Mouse (Mus musculus) limb, embryonic 14.5 days (tissue): ENCODE measurements at regions not wholly inside any gene's neighbourhood (a gene's known extent, or its start where the extent isn't known, plus 50 kb on each side); places are given as distances from the start of the nearest gene placed in this dataset.

Experiments
- ATAC-seq: fragments of 200-750 bp; cut with Nextera tagmentation; 2 replicates; pipeline ENCODE4 v1.8.0; 2017; ENCODE audit warnings: low read depth, moderate number of reproducible peaks, moderate TSS enrichment; ENCODE audit not compliant: low FRiP score
- DNase-seq: peaks from one replicate; pipeline ENCODE4 v3.0.0-alpha.2; 2015; ENCODE audit warnings: low spot score
- H3K27ac ChIP-seq: fragments of 300-500 bp; sonication (generic); replicated peaks from 2 replicates; pipeline ENCODE4 v1.5.1; 2014; ENCODE audit warnings: low read depth, mild to moderate bottlenecking, low read length, moderate library complexity, mixed read lengths
- H3K27me3 ChIP-seq: fragments of 300-500 bp; sonication (generic); 2 replicates; pipeline ENCODE4 v1.6.1; 2014; ENCODE audit warnings: low read length, mixed read lengths; ENCODE audit not compliant: control insufficient read depth, insufficient read depth
- H3K36me3 ChIP-seq: fragments of 300-500 bp; sonication (generic); 2 replicates; pipeline ENCODE4 v1.6.1; 2014; ENCODE audit warnings: mild to moderate bottlenecking, low read length, moderate library complexity, mixed read lengths; ENCODE audit not compliant: control insufficient read depth, insufficient read depth
- H3K4me1 ChIP-seq: fragments of 300-500 bp; sonication (generic); 2 replicates; pipeline ENCODE4 v1.6.1; 2014; ENCODE audit warnings: antibody characterized with exemption, low read length, mixed read lengths; ENCODE audit not compliant: control insufficient read depth, insufficient read depth
- H3K4me2 ChIP-seq: fragments of 300-500 bp; sonication (generic); replicated peaks from 2 replicates; pipeline ENCODE4 v1.6.1; 2014; ENCODE audit warnings: low read depth, mild to moderate bottlenecking, low read length, moderate library complexity; ENCODE audit not compliant: severe bottlenecking
- H3K4me3 ChIP-seq: fragments of 300-500 bp; sonication (generic); replicated peaks from 2 replicates; pipeline ENCODE4 v1.5.1; 2014; ENCODE audit warnings: low read length
- H3K9ac ChIP-seq: fragments of 300-500 bp; sonication (generic); 2 replicates; pipeline ENCODE4 v1.6.1; 2014; ENCODE audit warnings: mild to moderate bottlenecking, low read depth, low read length, moderate library complexity; ENCODE audit not compliant: severe bottlenecking
- H3K9me3 ChIP-seq: fragments of 300-500 bp; sonication (generic); 2 replicates; pipeline ENCODE4 v1.6.1; 2016; ENCODE audit warnings: low read length; ENCODE audit not compliant: control insufficient read depth
- POLR2A ChIP-seq: fragments of 200-500 bp; IDR thresholded peaks from 2 replicates; pipeline ENCODE4 v1.8.0; 2012; ENCODE audit warnings: inconsistent platforms, mild to moderate bottlenecking, moderate library complexity, borderline replicate concordance; ENCODE audit not compliant: insufficient read depth, insufficient read length; ENCODE audit errors: extremely low read depth
- WGBS: fragments of 180-500 bp; shearing (Covaris S2); extraction: QIAGEN DNeasy Blood & Tissue Kit; methylation state at CpG from one replicate; pipeline ENCODE4 v1.1.7; 2014; 5-methylcytosine and 5-hydroxymethylcytosine counted together

DNA sequence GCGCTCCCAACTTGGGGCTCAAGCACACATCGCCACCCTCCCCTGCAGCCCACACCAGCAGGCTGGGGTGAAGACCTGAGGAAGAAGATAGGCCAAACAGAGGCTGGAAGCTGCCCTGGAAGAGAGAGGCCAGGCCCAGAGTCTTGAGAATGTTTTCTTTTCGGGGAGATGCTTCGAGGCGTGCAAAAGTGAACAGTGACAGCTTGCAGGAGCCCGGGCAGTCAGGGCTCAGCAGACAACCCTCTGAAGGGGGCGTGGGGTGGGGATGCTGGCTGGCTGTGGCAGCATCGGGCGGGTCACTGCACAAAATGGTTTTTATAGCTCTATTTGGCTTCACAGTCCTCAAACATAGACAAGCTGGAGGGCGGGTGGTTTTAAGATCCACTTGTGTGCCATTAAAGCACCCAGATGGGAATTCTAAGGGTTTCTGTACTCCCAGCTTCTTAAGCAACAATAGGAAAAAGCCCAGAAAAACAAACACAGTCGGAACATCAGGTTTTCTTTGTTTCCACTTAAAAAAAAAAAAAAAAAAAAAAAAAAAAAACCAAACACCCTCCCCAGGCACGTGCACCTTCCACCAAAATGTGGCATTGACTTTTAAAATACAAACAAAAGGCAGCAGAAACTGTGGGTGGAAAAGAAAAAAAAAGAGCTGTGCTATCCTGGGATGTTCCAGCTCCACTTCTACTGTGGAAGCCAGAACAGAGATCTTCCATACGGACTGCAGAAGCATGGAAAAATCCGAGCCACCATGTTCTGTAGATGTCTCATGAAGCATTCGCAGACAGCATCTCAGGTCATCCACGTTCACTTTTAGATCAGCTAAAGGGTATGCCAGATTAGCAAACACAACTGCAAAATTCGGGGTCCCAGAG, 123.5 kb downstream of the Ly86 start:
- no peak overlapping the region for H3K27ac ChIP-seq
- no peak for ATAC-seq
- WGBS, result 43% methylated on average over 17 of the region's 17 CpGs
- no peak overlapping the region; the same call in 1 of the 2 replicates for H3K4me2 ChIP-seq
- no peaks in the 10 kb centered on the region for H3K36me3 ChIP-seq
- H3K9me3 ChIP-seq, result no peaks in the 10 kb centered on the region
- no peak overlapping the region for H3K4me3 ChIP-seq
- peak overlapping the region; percentile 12; the same call in 1 of the 2 replicates for H3K9ac ChIP-seq
- DNase-seq, result no peak
- H3K4me1 ChIP-seq, result peaks cover 14% of the 10 kb centered on the region; the same call in 1 of the 2 replicates
- no peak for TF ChIP-seq POLR2A
- no peaks in the 10 kb centered on the region for H3K27me3 ChIP-seq

- no peak for DNase-seq
- H3K4me3 ChIP-seq, result no peak overlapping the region
- H3K9ac ChIP-seq, result no peak overlapping the region
- H3K27ac ChIP-seq, result no peak overlapping the region
- H3K4me1 ChIP-seq, result peaks cover 14% of the 10 kb centered on the region; the same call in 1 of the 2 replicates
- ATAC-seq, result no peak
- no peak overlapping the region for H3K4me2 ChIP-seq
- no peaks in the 10 kb centered on the region for H3K36me3 ChIP-seq
- H3K27me3 ChIP-seq, result no peaks in the 10 kb centered on the region
- no peak for TF ChIP-seq POLR2A
- 41% methylated on average over 11 of the region's 11 CpGs for WGBS
- no peaks in the 10 kb centered on the region for H3K9me3 ChIP-seq
Measured at GRCm38 (mm10) chr13:37470230-37470907, 125.4 kb downstream of the Ly86 start.

- DNase-seq (no peak), ATAC-seq (no peak)
- Histone ChIP-seq H3K27me3 (no peaks in the 10 kb centered on the region), H3K9me3 (no peaks in the 10 kb centered on the region), H3K36me3 (no peaks in the 10 kb centered on the region), H3K4me1 (peaks cover 19% of the 10 kb centered on the region), H3K4me2 (no peak overlapping the region), H3K9ac (no peak overlapping the region), H3K27ac (no peak overlapping the region), H3K4me3 (no peak overlapping the region)
- 33% methylated on average over 1 of the region's 1 CpGs for WGBS
- no peak for TF ChIP-seq POLR2A
Measured at GRCm38 (mm10) chr13:37473359-37473758, 128.4 kb downstream of the Ly86 start.

DNA sequence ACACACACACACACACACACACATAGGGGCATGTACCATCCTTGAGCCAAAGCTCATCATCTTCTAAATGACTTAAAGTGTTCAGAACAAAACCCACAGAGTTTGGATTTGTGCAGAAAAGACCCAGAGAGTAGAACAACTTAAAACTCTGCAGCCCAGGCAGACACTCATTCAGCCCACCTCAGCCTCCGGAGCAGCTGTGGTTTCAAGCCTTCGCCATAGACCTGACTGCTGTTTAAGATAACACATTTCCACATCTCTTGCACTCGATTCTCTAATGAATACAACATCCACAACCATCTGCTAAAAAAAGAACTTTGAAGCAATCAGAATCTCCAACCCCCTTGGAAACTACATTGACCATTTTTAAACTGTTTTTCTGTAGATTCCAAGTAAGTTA, 130.8 kb downstream of the Ly86 start:
- H3K4me3 ChIP-seq, result no peak overlapping the region
- no peaks in the 10 kb centered on the region for H3K36me3 ChIP-seq
- WGBS, result 81% methylated on average over 3 of the region's 3 CpGs
- no peak for TF ChIP-seq POLR2A
- no peak overlapping the region for H3K9ac ChIP-seq
- peaks cover 18% of the 10 kb centered on the region for H3K4me1 ChIP-seq
- no peak overlapping the region for H3K4me2 ChIP-seq
- H3K9me3 ChIP-seq, result no peaks in the 10 kb centered on the region
- DNase-seq (no peak), ATAC-seq (no peak)
- no peaks in the 10 kb centered on the region for H3K27me3 ChIP-seq
- no peak overlapping the region for H3K27ac ChIP-seq

GRCm38 (mm10) chr13:37476256-37477053, 131.4 kb downstream of the Ly86 start:
- Histone ChIP-seq H3K27ac (0 out of 2 replicates have a peak overlapping the region, but pooled peaks have one; percentile 20), H3K9me3 (no peaks in the 10 kb centered on the region), H3K9ac (no peak overlapping the region), H3K4me3 (no peak overlapping the region), H3K4me2 (no peak overlapping the region), H3K36me3 (no peaks in the 10 kb centered on the region), H3K27me3 (no peaks in the 10 kb centered on the region), H3K4me1 (peaks cover 18% of the 10 kb centered on the region)
- ATAC-seq, result no peak
- no peak for TF ChIP-seq POLR2A
- no peak for DNase-seq
- 60% methylated on average over 13 of the region's 13 CpGs for WGBS
